Mouse (Mus musculus): ENCODE data around the gene Olfr1506. TPM values are rescaled to one million over a fixed set of nuclear protein-coding genes. Genes with fewer than 3 reads are reported as not detected.

Olfr1506 gene
- not detected for polyA plus RNA-seq (2014; fragmentation: Illumina TruSeq; extraction: RNeasy Lipid Tissue Mini Kit (QIAGEN cat#74804); ENCODE audit: insufficient read depth, low read depth, low replicate concordance)

GRCm38 (mm10) chr2:90224393-90224792, at the start of gene Olfr1506:
Olfr1506 (minus strand) TSS chr2:90224493.

GRCm38 (mm10) chr2:90270932-90271331, 46.6 kb upstream of the Olfr1506 start, which contains the start of gene Olfr1271:
Olfr1271 (minus strand) TSS chr2:90271032.

GRCm38 (mm10) chr2:90257492-90257891, 33.2 kb upstream of the Olfr1506 start, which contains the start of gene Olfr142:
Olfr142 (minus strand) TSS chr2:90257592.

Other genes with a start within 250 kb of the Olfr1506 start
- not detected for gene Olfr1261, start 233.3 kb downstream of the Olfr1506 start, polyA plus RNA-seq (2014; fragmentation: Illumina TruSeq; extraction: RNeasy Lipid Tissue Mini Kit (QIAGEN cat#74804); ENCODE audit: insufficient read depth, low read depth, low replicate concordance)
- not detected for gene Olfr1262, start 224.3 kb downstream of the Olfr1506 start, polyA plus RNA-seq (2014; fragmentation: Illumina TruSeq; extraction: RNeasy Lipid Tissue Mini Kit (QIAGEN cat#74804); ENCODE audit: insufficient read depth, low read depth, low replicate concordance)
- not detected for gene Olfr1263, start 212.4 kb downstream of the Olfr1506 start, polyA plus RNA-seq (2014; fragmentation: Illumina TruSeq; extraction: RNeasy Lipid Tissue Mini Kit (QIAGEN cat#74804); ENCODE audit: insufficient read depth, low read depth, low replicate concordance)
- gene Olfr1264, start 198.9 kb downstream of the Olfr1506 start, polyA plus RNA-seq (2014; fragmentation: Illumina TruSeq; extraction: RNeasy Lipid Tissue Mini Kit (QIAGEN cat#74804); ENCODE audit: insufficient read depth, low read depth, low replicate concordance), result not detected
- not detected for gene Olfr1265, start 189.2 kb downstream of the Olfr1506 start, polyA plus RNA-seq (2014; fragmentation: Illumina TruSeq; extraction: RNeasy Lipid Tissue Mini Kit (QIAGEN cat#74804); ENCODE audit: insufficient read depth, low read depth, low replicate concordance)
- not detected for gene Olfr140, start 160.9 kb downstream of the Olfr1506 start, polyA plus RNA-seq (2014; fragmentation: Illumina TruSeq; extraction: RNeasy Lipid Tissue Mini Kit (QIAGEN cat#74804); ENCODE audit: insufficient read depth, low read depth, low replicate concordance)
- gene Olfr1269, start 103.1 kb downstream of the Olfr1506 start, polyA plus RNA-seq (2014; fragmentation: Illumina TruSeq; extraction: RNeasy Lipid Tissue Mini Kit (QIAGEN cat#74804); ENCODE audit: insufficient read depth, low read depth, low replicate concordance), result not detected
- not detected for gene Olfr32, start 82.2 kb downstream of the Olfr1506 start, polyA plus RNA-seq (2014; fragmentation: Illumina TruSeq; extraction: RNeasy Lipid Tissue Mini Kit (QIAGEN cat#74804); ENCODE audit: insufficient read depth, low read depth, low replicate concordance)
- gene Olfr1270, start 71.4 kb downstream of the Olfr1506 start, polyA plus RNA-seq (2014; fragmentation: Illumina TruSeq; extraction: RNeasy Lipid Tissue Mini Kit (QIAGEN cat#74804); ENCODE audit: insufficient read depth, low read depth, low replicate concordance), result not detected
- gene Olfr142, start 33.1 kb upstream of the Olfr1506 start, polyA plus RNA-seq (2014; fragmentation: Illumina TruSeq; extraction: RNeasy Lipid Tissue Mini Kit (QIAGEN cat#74804); ENCODE audit: insufficient read depth, low read depth, low replicate concordance), result not detected
- gene Olfr1271, start 46.5 kb upstream of the Olfr1506 start, polyA plus RNA-seq (2014; fragmentation: Illumina TruSeq; extraction: RNeasy Lipid Tissue Mini Kit (QIAGEN cat#74804); ENCODE audit: insufficient read depth, low read depth, low replicate concordance), result not detected
- not detected for gene Olfr1272, start 68.3 kb upstream of the Olfr1506 start, polyA plus RNA-seq (2014; fragmentation: Illumina TruSeq; extraction: RNeasy Lipid Tissue Mini Kit (QIAGEN cat#74804); ENCODE audit: insufficient read depth, low read depth, low replicate concordance)
- not detected for gene Gm13769, start 97.7 kb upstream of the Olfr1506 start, polyA plus RNA-seq (2014; fragmentation: Illumina TruSeq; extraction: RNeasy Lipid Tissue Mini Kit (QIAGEN cat#74804); ENCODE audit: insufficient read depth, low read depth, low replicate concordance)
- gene Olfr1274-ps, start 174.2 kb upstream of the Olfr1506 start, polyA plus RNA-seq (2014; fragmentation: Illumina TruSeq; extraction: RNeasy Lipid Tissue Mini Kit (QIAGEN cat#74804); ENCODE audit: insufficient read depth, low read depth, low replicate concordance), result not detected